Mouse (Mus musculus): ENCODE results near the gene Gm3187. TPM values are rescaled to one million over a fixed set of nuclear protein-coding genes. Genes with fewer than 3 reads are reported as not detected.
"Not testable (repeated sequence)": the region's sequence is repeated elsewhere in the genome, so short reads cannot be mapped to it uniquely, and the experiment has no call there.

Gm3187 gene
- total RNA-seq (2021): not detected
- long read RNA-seq, experiment 1: 0 reads
- long read RNA-seq, experiment 2: 0 reads

DNA sequence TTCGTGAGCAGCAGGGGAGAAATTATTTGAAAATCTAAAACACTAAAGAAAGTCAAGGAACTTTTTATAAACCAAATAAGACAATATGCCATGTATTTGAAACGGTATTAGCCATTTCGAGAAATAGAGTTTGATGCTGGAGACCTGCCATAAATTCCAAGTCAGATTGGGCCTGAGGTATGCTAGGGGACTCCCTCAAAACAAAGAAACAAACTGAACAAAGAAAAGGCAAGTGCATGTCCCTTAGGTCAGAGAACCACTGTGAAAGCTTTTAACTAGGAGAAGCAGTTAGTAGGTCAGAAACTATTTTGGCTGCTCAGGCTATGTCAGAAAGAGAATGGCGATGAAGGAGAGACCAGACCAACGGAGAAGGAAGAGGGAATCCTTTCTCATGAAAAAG lies at the start of gene Gm3187:
Gene Gm3187 (plus strand): TSS at position 301 of the 400 bp plus-strand sequence.
- DNase-seq: not testable (repeated sequence)

GRCm38 (mm10) chr14:5455367-5455766 lies 28.6 kb upstream of the Gm3187 start, which contains the start of gene Gm3194:
Gm3194 (minus strand) TSS chr14:5455467.
- not testable (repeated sequence) for DNase-seq

- DNase-seq: not testable (repeated sequence)
Observed at GRCm38 (mm10) chr14:5460469-5460868, 23.5 kb upstream of the Gm3187 start.

DNA sequence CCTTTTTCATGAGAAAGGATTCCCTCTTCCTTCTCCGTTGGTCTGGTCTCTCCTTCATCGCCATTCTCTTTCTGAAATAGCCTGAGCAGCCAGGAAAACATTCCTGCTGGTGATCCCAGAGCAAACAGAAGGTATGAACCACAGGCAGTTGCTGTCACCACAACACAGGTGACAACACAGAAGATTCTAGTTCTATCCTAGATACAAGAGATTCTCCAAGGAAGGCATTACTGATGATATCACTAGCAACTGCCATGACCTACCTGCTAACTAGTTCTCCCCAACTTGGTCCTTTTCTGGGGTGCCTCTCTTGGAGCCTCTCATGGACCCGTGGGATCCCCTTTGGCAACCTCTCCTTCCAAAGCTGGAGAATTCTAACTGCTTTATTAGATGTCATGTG lies 6.3 kb upstream of the Gm3187 start, which contains the start of gene Gm8246:
Gene Gm8246 (minus strand): TSS at position 101 of the 400 bp plus-strand sequence.
- DNase-seq: not testable (repeated sequence)

GRCm38 (mm10) chr14:5501374-5501773 lies 17.4 kb downstream of the Gm3187 start, which contains the start of gene Gm3488:
Gm3488 (plus strand) TSS chr14:5501674.
- DNase-seq: not testable (repeated sequence)

DNA sequence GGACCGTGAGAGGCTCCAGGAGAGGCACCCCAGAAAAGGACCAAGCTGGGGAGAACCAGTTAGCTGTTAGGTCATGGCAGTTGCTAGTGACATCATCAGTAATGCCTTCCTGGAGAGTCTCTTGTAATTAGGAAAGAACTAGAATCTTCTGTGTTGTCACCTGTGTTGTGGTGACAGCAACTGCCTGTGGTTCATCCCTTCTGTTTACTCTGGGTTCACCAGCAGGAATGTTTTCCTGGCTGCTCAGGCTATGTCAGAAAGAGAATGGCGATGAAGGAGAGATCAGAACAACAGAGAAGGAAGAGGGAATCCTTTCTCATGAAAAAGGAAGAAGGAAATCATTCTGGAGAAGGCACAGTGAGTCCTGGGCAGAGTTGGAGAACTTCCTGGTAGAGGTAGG lies 54.2 kb downstream of the Gm3187 start, which contains the start of gene Gm3532:
Gene Gm3532 (plus strand): TSS at position 301 of the 400 bp plus-strand sequence.
- not testable (repeated sequence) for DNase-seq

Other genes with a start within 250 kb of the Gm3187 start
- gene Gm3526, start 223.6 kb upstream of the Gm3187 start, total RNA-seq (2021): not detected
- not detected for gene Gm3542, start 149.3 kb upstream of the Gm3187 start, total RNA-seq (2021)
- gene Gm3500, start 95.2 kb upstream of the Gm3187 start, total RNA-seq (2021): not detected
- under 1 TPM in 1 of 2 experiments, not detected in 1; 0.62 TPM for gene Gm3194, start 28.7 kb upstream of the Gm3187 start, total RNA-seq (2021)
- gene Gm8246, start 6.4 kb upstream of the Gm3187 start, total RNA-seq (2021): not detected
- under 1 TPM in 1 of 2 experiments, not detected in 1; 0.40 TPM for gene Gm3488, start 17.5 kb downstream of the Gm3187 start, total RNA-seq (2021)
- gene Gm3532, start 54.3 kb downstream of the Gm3187 start, total RNA-seq (2021): not detected
- not detected for gene Gm8265, start 148.8 kb downstream of the Gm3187 start, total RNA-seq (2021)
- not detected for gene Gm9603, start 203.2 kb downstream of the Gm3187 start, total RNA-seq (2021)

Measured in heart, adult 18-20 months (tissue).